Mouse (Mus musculus) neural tube, embryonic 15.5 days (tissue): Measurements from ENCODE around the gene Jund. TPM values are rescaled to one million over a fixed set of nuclear protein-coding genes. Genes with fewer than 3 reads are reported as not detected.

Experiments
- ATAC-seq: fragments of 200-750 bp; cut with Nextera tagmentation; 2 replicates; pipeline ENCODE4 v1.8.0; 2017; ENCODE audit warnings: mild to moderate bottlenecking, moderate TSS enrichment, moderate library complexity; ENCODE audit not compliant: low FRiP score
- H3K27ac ChIP-seq: fragments of 300-500 bp; sonication (generic); replicated peaks from 2 replicates; pipeline ENCODE4 v1.5.1; 2015; ENCODE audit warnings: mild to moderate bottlenecking, inconsistent platforms
- H3K27me3 ChIP-seq: fragments of 300-500 bp; sonication (generic); replicated peaks from 2 replicates; pipeline ENCODE4 v1.6.1; 2015; ENCODE audit warnings: inconsistent platforms
- H3K36me3 ChIP-seq: fragments of 300-500 bp; sonication (generic); 2 replicates; pipeline ENCODE4 v1.6.1; 2015; ENCODE audit warnings: inconsistent platforms
- H3K4me1 ChIP-seq: fragments of 300-500 bp; sonication (generic); 2 replicates; pipeline ENCODE4 v1.6.1; 2015; ENCODE audit warnings: inconsistent platforms
- H3K4me2 ChIP-seq: fragments of 300-500 bp; sonication (generic); 2 replicates; pipeline ENCODE4 v1.6.1; 2015; ENCODE audit warnings: inconsistent platforms, mild to moderate bottlenecking, moderate library complexity
- H3K4me3 ChIP-seq: fragments of 300-500 bp; sonication (generic); replicated peaks from 2 replicates; pipeline ENCODE4 v1.5.1; 2015; ENCODE audit warnings: mild to moderate bottlenecking, inconsistent platforms
- H3K9ac ChIP-seq: fragments of 300-500 bp; sonication (generic); replicated peaks from 2 replicates; pipeline ENCODE4 v1.6.1; 2015; ENCODE audit warnings: mild to moderate bottlenecking, inconsistent platforms
- H3K9me3 ChIP-seq: fragments of 300-500 bp; sonication (generic); replicated peaks from 2 replicates; pipeline ENCODE4 v1.6.1; 2016; ENCODE audit warnings: inconsistent platforms
- WGBS: fragments of 180-500 bp; shearing (Covaris S2); methylation state at CpG from one replicate; pipeline ENCODE4 v1.1.7; 2015; ENCODE audit warnings: mixed read lengths; 5-methylcytosine and 5-hydroxymethylcytosine counted together
- polyA plus RNA-seq: library from polyadenylated mRNA; unstranded; fragments of >200 nt; fragmentation: Nextera tagmentation; extraction: Ambion mirVana; gene quantifications from 2 replicates; pipeline ENCODE4 v1.2.1, GENCODE M21; 2015

Jund gene
- polyA plus RNA-seq, 1 experiment from 2014 or later, result 82.7 TPM

DNA sequence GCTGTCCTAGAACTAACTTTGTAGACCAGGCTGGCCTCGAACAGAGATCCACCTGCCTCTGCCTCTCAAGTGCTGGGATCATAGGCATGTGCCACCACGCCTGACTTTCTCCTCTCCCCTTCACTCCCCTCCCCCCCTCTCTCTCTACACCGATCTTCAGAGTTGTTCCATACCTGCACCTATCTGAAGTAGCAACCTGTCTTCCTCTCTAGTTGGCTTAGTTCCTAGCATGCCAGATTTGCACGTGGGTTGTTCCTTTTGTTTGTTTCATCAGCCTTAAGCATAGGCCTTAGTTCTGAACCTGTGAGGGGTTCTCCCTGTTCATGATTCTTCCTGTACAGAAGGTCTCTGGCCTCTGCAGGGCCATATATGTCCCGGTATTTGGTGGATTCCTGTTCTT lies 39.0 kb downstream of the Jund start:
- Histone ChIP-seq H3K27ac (no peak overlapping the region), H3K36me3 (no peaks in the 10 kb centered on the region), H3K27me3 (peaks cover 35% of the 10 kb centered on the region), H3K4me3 (no peak overlapping the region), H3K4me1 (no peaks in the 10 kb centered on the region), H3K9ac (no peak overlapping the region), H3K4me2 (no peak overlapping the region), H3K9me3 (no peaks in the 10 kb centered on the region)
- WGBS, result 79% methylated on average over 5 of the region's 5 CpGs
- no peak for ATAC-seq

- Histone ChIP-seq H3K9ac (no peak overlapping the region), H3K4me2 (no peak overlapping the region), H3K27ac (no peak overlapping the region), H3K9me3 (no peaks in the 10 kb centered on the region), H3K27me3 (peaks cover 36% of the 10 kb centered on the region), H3K36me3 (no peaks in the 10 kb centered on the region), H3K4me1 (peaks cover 5% of the 10 kb centered on the region), H3K4me3 (no peak overlapping the region)
- WGBS, result 67% methylated on average over 3 of the region's 3 CpGs
- no peak for ATAC-seq
Measured at GRCm38 (mm10) chr8:70738211-70738610, 39.5 kb downstream of the Jund start.

DNA sequence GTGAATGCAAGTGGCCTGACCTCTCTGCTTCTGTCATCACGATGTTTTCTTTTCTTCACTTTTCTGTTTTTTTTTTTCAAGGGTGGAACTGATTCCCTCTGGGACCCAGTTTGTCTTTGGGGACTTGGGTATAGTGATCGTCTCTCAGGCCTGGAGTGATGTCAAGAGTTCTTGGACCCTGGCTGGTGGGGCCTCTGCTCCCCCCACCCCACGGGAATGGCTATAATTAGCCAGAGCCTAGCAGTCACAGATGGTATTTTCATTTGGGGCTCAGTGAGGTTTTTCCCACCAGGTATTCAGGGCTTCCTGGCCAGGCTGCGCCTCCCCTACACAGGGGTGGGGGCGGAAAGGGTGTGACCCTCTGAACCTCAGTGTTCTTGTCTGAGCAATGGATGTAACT lies 42.9 kb downstream of the Jund start:
- Histone ChIP-seq H3K27me3 (peaks cover 66% of the 10 kb centered on the region), H3K9me3 (no peaks in the 10 kb centered on the region), H3K4me3 (no peak overlapping the region), H3K9ac (no peak overlapping the region), H3K27ac (no peak overlapping the region), H3K36me3 (no peaks in the 10 kb centered on the region), H3K4me2 (no peak overlapping the region), H3K4me1 (peaks cover 18% of the 10 kb centered on the region)
- 73% methylated on average over 5 of the region's 5 CpGs for WGBS
- ATAC-seq, result no peak

GRCm38 (mm10) chr8:70742176-70742575 lies 43.4 kb downstream of the Jund start:
- H3K27ac ChIP-seq, result no peak overlapping the region
- no peak overlapping the region for H3K4me3 ChIP-seq
- H3K9me3 ChIP-seq, result no peaks in the 10 kb centered on the region
- WGBS, result 75% methylated on average over 11 of the region's 11 CpGs
- H3K36me3 ChIP-seq, result no peaks in the 10 kb centered on the region
- H3K4me1 ChIP-seq, result peaks cover 18% of the 10 kb centered on the region
- H3K9ac ChIP-seq, result no peak overlapping the region
- H3K4me2 ChIP-seq, result no peak overlapping the region
- ATAC-seq, result 0 out of 2 replicates have a peak, but pooled peaks have one; percentile 16
- peaks cover 69% of the 10 kb centered on the region for H3K27me3 ChIP-seq

DNA sequence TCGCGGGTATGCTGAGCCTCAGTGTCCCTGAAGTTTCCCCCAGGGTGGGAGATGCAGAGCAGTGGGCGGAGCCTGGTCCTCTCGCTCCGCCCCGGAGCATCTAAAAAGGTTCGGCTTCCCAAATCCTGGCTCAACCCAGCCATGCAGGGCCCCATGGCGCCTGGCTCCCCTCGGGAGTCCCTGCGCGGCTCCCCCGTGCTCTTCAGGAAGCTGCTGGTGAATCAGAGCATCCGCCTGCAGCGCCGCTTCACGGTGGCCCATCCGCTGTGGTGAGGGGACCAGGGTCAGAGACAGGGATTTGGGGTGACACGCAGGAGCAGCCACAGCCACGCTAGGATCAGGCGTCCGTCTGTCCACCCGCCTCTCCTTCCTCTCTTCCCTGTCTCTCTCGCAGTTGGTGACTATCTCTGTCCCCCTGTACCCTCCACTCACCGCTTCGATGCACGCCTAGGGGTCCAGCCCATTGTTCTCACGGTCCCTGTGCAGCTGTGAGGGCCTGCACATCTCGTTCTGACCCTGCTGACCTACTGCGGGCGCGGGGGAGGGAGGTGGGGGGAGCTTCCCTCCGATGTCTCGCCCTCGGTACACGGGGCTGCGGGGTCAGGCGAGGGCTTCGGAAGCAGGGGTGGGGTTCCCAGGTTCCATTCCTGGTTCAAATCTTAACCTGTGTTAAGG lies 44.4 kb downstream of the Jund start:
- 3% methylated on average over 38 of the region's 38 CpGs for WGBS
- H3K36me3 ChIP-seq, result no peaks in the 10 kb centered on the region
- peaks cover 18% of the 10 kb centered on the region for H3K4me1 ChIP-seq
- peak overlapping the region; percentile 64 for H3K4me2 ChIP-seq
- no peaks in the 10 kb centered on the region for H3K9me3 ChIP-seq
- peaks cover 77% of the 10 kb centered on the region for H3K27me3 ChIP-seq
- no peak overlapping the region for H3K27ac ChIP-seq
- ATAC-seq, result 0 out of 2 replicates have a peak, but pooled peaks have one; percentile 17
- peak overlapping the region; percentile 17 for H3K4me3 ChIP-seq
- H3K9ac ChIP-seq, result peak overlapping the region; percentile 30; the same call in 1 of the 2 replicates

GRCm38 (mm10) chr8:70743656-70744590 lies 45.2 kb downstream of the Jund start:
- 6% methylated on average over 48 of the region's 48 CpGs for WGBS
- Histone ChIP-seq H3K9ac (peak overlapping the region; percentile 46), H3K4me3 (peak overlapping the region; percentile 36), H3K9me3 (no peaks in the 10 kb centered on the region), H3K4me1 (peaks cover 18% of the 10 kb centered on the region), H3K27me3 (peaks cover 84% of the 10 kb centered on the region), H3K27ac (no peak overlapping the region), H3K36me3 (no peaks in the 10 kb centered on the region), H3K4me2 (peak overlapping the region; percentile 64)
- ATAC-seq, result peak; percentile 25; the same call in 1 of the 2 replicates

DNA sequence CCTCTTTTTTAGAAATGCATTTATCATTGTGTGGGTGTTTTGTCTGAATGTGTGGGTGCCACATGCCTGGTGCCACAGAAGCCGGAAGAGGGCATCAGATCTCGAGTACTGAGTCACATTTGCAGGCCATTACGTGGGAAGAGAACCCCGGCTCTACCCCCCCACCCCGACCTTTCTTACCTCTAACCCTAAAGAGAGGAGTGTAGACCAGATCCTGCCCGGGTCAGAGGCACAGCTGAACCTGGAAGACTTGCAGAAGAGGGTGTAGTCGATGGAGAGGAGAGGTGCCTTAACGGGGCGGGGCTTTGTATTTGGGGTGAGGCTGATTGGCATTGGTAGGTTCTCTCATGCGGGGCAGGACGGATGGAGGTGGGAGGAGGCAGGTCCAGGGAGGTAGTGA lies 46.1 kb downstream of the Jund start:
- H3K9me3 ChIP-seq, result no peaks in the 10 kb centered on the region
- no peak overlapping the region for H3K27ac ChIP-seq
- H3K4me2 ChIP-seq, result peak overlapping the region; percentile 64; the same call in 1 of the 2 replicates
- H3K4me1 ChIP-seq, result peaks cover 18% of the 10 kb centered on the region
- WGBS, result 57% methylated on average over 11 of the region's 11 CpGs
- peaks cover 93% of the 10 kb centered on the region for H3K27me3 ChIP-seq
- no peak for ATAC-seq
- no peak overlapping the region for H3K9ac ChIP-seq
- H3K36me3 ChIP-seq, result no peaks in the 10 kb centered on the region
- H3K4me3 ChIP-seq, result no peak overlapping the region

- Histone ChIP-seq H3K9me3 (no peaks in the 10 kb centered on the region), H3K4me3 (no peak overlapping the region), H3K27ac (no peak overlapping the region), H3K4me2 (no peak overlapping the region), H3K9ac (no peak overlapping the region), H3K4me1 (peaks cover 18% of the 10 kb centered on the region), H3K27me3 (peaks cover 91% of the 10 kb centered on the region), H3K36me3 (no peaks in the 10 kb centered on the region)
- no peak for ATAC-seq
- WGBS, result 52% methylated on average over 19 of the region's 19 CpGs
Measured at GRCm38 (mm10) chr8:70745691-70746220, 47.0 kb downstream of the Jund start.

DNA sequence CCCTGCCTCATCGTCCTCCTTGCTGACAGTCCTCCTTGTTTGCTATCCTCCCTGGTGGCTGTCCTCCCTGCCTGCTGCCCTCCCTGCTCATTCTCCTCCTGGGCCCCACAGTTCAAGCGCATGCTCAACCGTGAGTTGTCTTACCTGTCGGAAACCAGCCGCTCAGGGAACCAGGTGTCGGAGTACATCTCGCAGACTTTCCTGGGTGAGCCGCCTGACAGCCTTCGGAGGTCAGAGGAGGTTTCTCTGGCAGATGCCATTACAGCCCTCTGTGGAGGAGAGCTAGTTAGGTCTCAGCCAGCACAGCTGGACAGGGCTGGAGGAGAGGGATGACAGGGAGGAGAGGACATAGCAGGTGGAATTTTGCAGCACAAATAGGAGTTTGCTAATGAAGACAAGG lies 47.9 kb downstream of the Jund start:
- H3K4me1 ChIP-seq, result peaks cover 18% of the 10 kb centered on the region
- WGBS, result 77% methylated on average over 9 of the region's 9 CpGs
- no peaks in the 10 kb centered on the region for H3K36me3 ChIP-seq
- H3K4me3 ChIP-seq, result no peak overlapping the region
- H3K27ac ChIP-seq, result no peak overlapping the region
- H3K9me3 ChIP-seq, result no peaks in the 10 kb centered on the region
- H3K4me2 ChIP-seq, result no peak overlapping the region
- ATAC-seq, result no peak
- H3K9ac ChIP-seq, result no peak overlapping the region
- peaks cover 83% of the 10 kb centered on the region for H3K27me3 ChIP-seq

GRCm38 (mm10) chr8:70747211-70747890 lies 48.6 kb downstream of the Jund start:
- Histone ChIP-seq H3K4me1 (peaks cover 18% of the 10 kb centered on the region), H3K4me2 (no peak overlapping the region), H3K9ac (no peak overlapping the region), H3K36me3 (no peaks in the 10 kb centered on the region), H3K9me3 (no peaks in the 10 kb centered on the region), H3K27me3 (peaks cover 76% of the 10 kb centered on the region), H3K4me3 (no peak overlapping the region), H3K27ac (no peak overlapping the region)
- WGBS, result 86% methylated on average over 18 of the region's 18 CpGs
- ATAC-seq, result no peak
